Mouse (Mus musculus) stomach, embryonic 16.5 days (tissue): ENCODE results near the gene Dhrs7c. TPM values are rescaled to one million over a fixed set of nuclear protein-coding genes. Genes with fewer than 3 reads are reported as not detected.

Experiments
- ATAC-seq: fragments of 200-750 bp; cut with Nextera tagmentation; 2 replicates; pipeline ENCODE4 v1.8.0; 2017; ENCODE audit warnings: moderate number of reproducible peaks, moderate TSS enrichment; ENCODE audit not compliant: insufficient read depth, low FRiP score
- H3K27ac ChIP-seq: fragments of 300-500 bp; sonication (generic); 2 replicates; pipeline ENCODE4 v1.5.1; 2014; ENCODE audit warnings: low read length
- H3K27me3 ChIP-seq: fragments of 300-500 bp; sonication (generic); 2 replicates; pipeline ENCODE4 v1.6.1; 2014; ENCODE audit warnings: low read length, control low read depth, mixed read lengths; ENCODE audit not compliant: control insufficient read depth, insufficient read depth
- H3K36me3 ChIP-seq: fragments of 300-500 bp; sonication (generic); 2 replicates; pipeline ENCODE4 v1.6.1; 2014; ENCODE audit warnings: low read length; ENCODE audit not compliant: control insufficient read depth, insufficient read depth
- H3K4me1 ChIP-seq: fragments of 300-500 bp; sonication (generic); 2 replicates; pipeline ENCODE4 v1.6.1; 2014; ENCODE audit warnings: low read length, control low read depth, mixed read lengths; ENCODE audit not compliant: control insufficient read depth, insufficient read depth
- H3K4me2 ChIP-seq: fragments of 300-500 bp; sonication (generic); 2 replicates; pipeline ENCODE4 v1.6.1; 2014; ENCODE audit warnings: low read depth, low read length, mixed read lengths
- H3K4me3 ChIP-seq: fragments of 300-500 bp; sonication (generic); replicated peaks from 2 replicates; pipeline ENCODE4 v1.5.1; 2014; ENCODE audit warnings: mild to moderate bottlenecking, low read length
- H3K9ac ChIP-seq: fragments of 300-500 bp; sonication (generic); 2 replicates; pipeline ENCODE4 v1.6.1; 2014; ENCODE audit warnings: low read length
- H3K9me3 ChIP-seq: fragments of 300-500 bp; sonication (generic); replicated peaks from 2 replicates; pipeline ENCODE4 v1.6.1; 2016; ENCODE audit warnings: low read length, control low read depth; ENCODE audit not compliant: control insufficient read depth
- WGBS: fragments of 180-500 bp; shearing (Covaris S2); extraction: QIAGEN DNeasy Blood & Tissue Kit; methylation state at CpG from one replicate; pipeline ENCODE4 v1.1.7; 2014; 5-methylcytosine and 5-hydroxymethylcytosine counted together
- polyA plus RNA-seq: library from polyadenylated mRNA; unstranded; fragments of >200 nt; fragmentation: Nextera tagmentation; extraction: Ambion mirVana; gene quantifications from 2 replicates; pipeline ENCODE4 v1.2.1, GENCODE M21; 2015

Dhrs7c gene
- polyA plus RNA-seq: 0.56 and 6.4 TPM in 2 replicates

GRCm38 (mm10) chr11:67797931-67798330 lies at the start of gene Dhrs7c:
TSS of gene Dhrs7c (plus strand) at chr11:67798187.
- Histone ChIP-seq H3K36me3 (no peaks in the 10 kb centered on the region), H3K9me3 (no peaks in the 10 kb centered on the region), H3K9ac (no peak within 1 kb of the TSS), H3K27ac (no peak within 1 kb of the TSS), H3K27me3 (no peaks in the 10 kb centered on the region), H3K4me3 (no peak within 1 kb of the TSS), H3K4me1 (no peaks in the 10 kb centered on the region), H3K4me2 (no peak within 1 kb of the TSS)
- no peak for ATAC-seq
- WGBS: 69% methylated on average over 7 of the region's 7 CpGs

DNA sequence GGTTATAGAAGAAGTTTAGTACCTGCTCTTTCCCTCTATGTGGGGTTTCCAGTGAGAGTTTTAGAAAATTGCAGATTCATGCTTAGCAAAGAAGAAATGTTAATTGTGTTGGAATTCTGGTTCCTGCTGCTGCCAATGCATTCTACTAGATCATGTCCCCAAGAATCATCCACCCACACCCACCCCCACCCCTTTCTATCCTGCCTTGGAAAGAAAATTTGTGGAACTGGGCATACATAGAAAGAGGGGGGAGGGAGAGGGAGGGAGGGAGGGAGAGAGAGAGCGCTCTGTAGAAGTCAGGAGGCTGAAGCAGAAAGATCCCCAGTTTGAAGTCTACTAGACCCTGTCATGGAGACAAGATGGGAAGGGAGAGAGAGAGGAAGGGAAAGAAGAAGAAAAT lies 41.7 kb upstream of the Dhrs7c start:
- Histone ChIP-seq H3K9ac (no peak overlapping the region), H3K4me2 (no peak overlapping the region), H3K27ac (no peak overlapping the region), H3K4me1 (no peaks in the 10 kb centered on the region), H3K4me3 (no peak overlapping the region), H3K9me3 (no peaks in the 10 kb centered on the region), H3K27me3 (no peaks in the 10 kb centered on the region), H3K36me3 (no peaks in the 10 kb centered on the region)
- ATAC-seq: no peak
- 95% methylated on average over 1 of the region's 1 CpGs for WGBS

DNA sequence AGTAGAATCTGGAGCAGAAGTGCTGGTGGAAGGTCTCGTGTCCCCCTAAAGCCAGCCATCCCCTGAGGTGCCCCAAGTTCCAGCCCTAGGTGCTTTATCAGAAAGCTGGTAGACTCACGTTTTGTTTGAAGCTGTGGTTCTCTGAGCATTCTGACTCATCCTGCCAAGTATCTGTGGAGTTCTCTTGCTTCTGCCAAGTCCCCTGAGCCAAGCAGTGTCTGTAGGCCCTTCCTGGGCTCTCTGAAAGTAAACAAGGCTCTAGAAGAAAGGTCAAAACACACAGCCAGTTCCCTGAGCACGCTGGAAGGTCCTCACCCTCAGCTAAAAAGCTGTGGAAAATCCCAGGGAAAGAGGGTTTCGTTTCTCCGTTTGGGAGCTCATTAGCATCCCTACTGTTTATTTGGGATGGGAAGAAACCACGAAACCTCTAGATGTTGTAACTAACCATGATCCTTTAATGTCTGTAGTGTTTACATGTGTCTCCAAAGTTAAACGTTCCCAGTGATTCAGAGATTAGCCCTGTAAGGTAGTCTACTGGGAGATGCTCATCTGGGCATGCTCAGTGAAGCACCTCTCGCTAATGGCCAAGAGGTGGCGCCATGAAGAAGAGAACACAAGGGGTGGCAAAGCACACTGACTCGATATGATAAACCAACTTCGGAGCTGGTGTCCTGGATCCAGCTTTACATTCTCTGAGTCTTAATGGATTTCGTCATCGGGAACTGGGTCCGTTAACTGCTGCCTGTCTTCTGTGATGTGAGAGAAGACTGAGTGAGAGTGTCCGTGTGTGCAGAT lies 40.4 kb upstream of the Dhrs7c start:
- H3K4me1 ChIP-seq: no peaks in the 10 kb centered on the region
- H3K27ac ChIP-seq: no peak overlapping the region
- H3K36me3 ChIP-seq: no peaks in the 10 kb centered on the region
- 56% methylated on average over 15 of the region's 15 CpGs for WGBS
- no peaks in the 10 kb centered on the region for H3K27me3 ChIP-seq
- H3K9me3 ChIP-seq: no peaks in the 10 kb centered on the region
- no peak overlapping the region for H3K9ac ChIP-seq
- H3K4me2 ChIP-seq: no peak overlapping the region
- H3K4me3 ChIP-seq: no peak overlapping the region
- ATAC-seq: no peak

- Histone ChIP-seq H3K9me3 (no peaks in the 10 kb centered on the region), H3K27me3 (no peaks in the 10 kb centered on the region), H3K9ac (no peak within 1 kb of the TSS), H3K4me2 (no peak within 1 kb of the TSS), H3K27ac (no peak within 1 kb of the TSS), H3K4me1 (no peaks in the 10 kb centered on the region), H3K4me3 (no peak within 1 kb of the TSS), H3K36me3 (no peaks in the 10 kb centered on the region)
- 66% methylated on average over 14 of the region's 14 CpGs for WGBS
- ATAC-seq: no peak
Observed at GRCm38 (mm10) chr11:67771053-67771452, 26.9 kb upstream of the Dhrs7c start, which contains the start of gene Glp2r. TSS of gene Glp2r (minus strand) at chr11:67771153.

DNA sequence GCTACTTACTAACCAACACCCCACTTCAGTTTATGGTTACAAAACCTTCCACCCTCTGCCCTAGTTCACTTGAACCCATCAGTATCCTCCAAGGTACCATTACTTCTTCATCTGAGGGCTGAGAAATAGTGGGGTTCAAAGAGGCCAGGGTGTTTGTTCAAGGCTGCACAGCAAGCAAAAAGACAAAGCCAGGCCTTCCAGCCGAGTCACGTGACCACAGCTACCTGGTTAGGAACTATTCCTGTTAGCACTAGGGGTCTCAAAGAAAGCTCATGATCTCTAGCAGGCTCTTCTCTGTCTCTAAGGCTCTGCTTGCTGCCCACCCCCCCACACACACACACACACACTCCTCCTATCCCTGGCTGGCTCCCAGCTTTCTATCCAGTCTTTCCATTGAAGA lies 26.3 kb upstream of the Dhrs7c start:
- no peaks in the 10 kb centered on the region for H3K9me3 ChIP-seq
- H3K4me3 ChIP-seq: no peak overlapping the region
- 60% methylated on average over 2 of the region's 2 CpGs for WGBS
- ATAC-seq: no peak
- H3K27me3 ChIP-seq: no peaks in the 10 kb centered on the region
- H3K27ac ChIP-seq: no peak overlapping the region
- no peaks in the 10 kb centered on the region for H3K36me3 ChIP-seq
- no peaks in the 10 kb centered on the region for H3K4me1 ChIP-seq
- no peak overlapping the region for H3K9ac ChIP-seq
- H3K4me2 ChIP-seq: no peak overlapping the region

- Histone ChIP-seq H3K4me3 (no peak overlapping the region), H3K27me3 (no peaks in the 10 kb centered on the region), H3K9me3 (no peaks in the 10 kb centered on the region), H3K4me1 (no peaks in the 10 kb centered on the region), H3K36me3 (no peaks in the 10 kb centered on the region), H3K9ac (no peak overlapping the region), H3K4me2 (no peak overlapping the region), H3K27ac (no peak overlapping the region)
- WGBS: 18% methylated on average over 8 of the region's 8 CpGs
- no peak for ATAC-seq
Observed at GRCm38 (mm10) chr11:67772577-67772976, 25.4 kb upstream of the Dhrs7c start.

DNA sequence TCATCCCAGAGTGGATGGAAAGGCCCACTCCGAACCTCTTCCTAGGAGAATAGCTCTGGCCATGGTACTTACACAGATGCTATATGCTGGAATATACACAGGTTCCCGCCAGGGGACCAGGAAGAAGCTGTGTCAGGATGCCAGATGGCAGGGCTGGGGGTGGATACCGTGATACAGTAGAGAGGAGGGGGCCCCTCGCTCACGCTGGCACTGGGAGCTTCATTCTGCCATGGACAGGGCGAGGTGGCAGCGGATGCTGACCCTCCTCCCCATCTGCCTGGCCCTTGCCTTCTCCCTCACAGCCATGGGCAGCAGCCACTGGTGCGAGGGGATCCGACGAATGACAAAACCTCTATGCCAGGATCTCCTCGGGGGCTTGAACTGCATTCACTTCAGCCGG lies 23.6 kb upstream of the Dhrs7c start, which contains the start of gene Gsg1l2:
Gsg1l2 (plus strand) TSS at position 230 of the 400 bp plus-strand sequence.
- WGBS: 82% methylated on average over 12 of the region's 12 CpGs
- ATAC-seq: no peak

GRCm38 (mm10) chr11:67790182-67790581 lies 7.8 kb upstream of the Dhrs7c start:
- H3K4me3 ChIP-seq: no peak overlapping the region
- no peak overlapping the region for H3K4me2 ChIP-seq
- H3K9me3 ChIP-seq: no peaks in the 10 kb centered on the region
- WGBS: 73% methylated on average over 11 of the region's 11 CpGs
- H3K36me3 ChIP-seq: no peaks in the 10 kb centered on the region
- ATAC-seq: no peak
- no peaks in the 10 kb centered on the region for H3K27me3 ChIP-seq
- H3K9ac ChIP-seq: no peak overlapping the region
- H3K4me1 ChIP-seq: no peaks in the 10 kb centered on the region
- no peak overlapping the region for H3K27ac ChIP-seq

More for the DNA sequence above, 23.6 kb upstream of the Dhrs7c start, which contains the start of gene Gsg1l2:
- H3K4me1 ChIP-seq: no peaks in the 10 kb centered on the region
- H3K9ac ChIP-seq: no peak within 1 kb of the TSS
- H3K9me3 ChIP-seq: no peaks in the 10 kb centered on the region
- H3K36me3 ChIP-seq: no peaks in the 10 kb centered on the region
- no peak within 1 kb of the TSS for H3K4me2 ChIP-seq
- no peaks in the 10 kb centered on the region for H3K27me3 ChIP-seq
- no peak within 1 kb of the TSS for H3K27ac ChIP-seq
- H3K4me3 ChIP-seq: no peak within 1 kb of the TSS

GRCm38 (mm10) chr11:67800130-67800723 lies 2.2 kb downstream of the Dhrs7c start:
- Histone ChIP-seq H3K27ac (no peak overlapping the region), H3K27me3 (no peaks in the 10 kb centered on the region), H3K9me3 (no peaks in the 10 kb centered on the region), H3K4me3 (no peak overlapping the region), H3K9ac (no peak overlapping the region), H3K4me2 (no peak overlapping the region), H3K36me3 (no peaks in the 10 kb centered on the region), H3K4me1 (no peaks in the 10 kb centered on the region)
- no peak for ATAC-seq
